Mouse (Mus musculus): Measurements from ENCODE around the gene Syngr2.
"Not testable (repeated sequence)": the region's sequence is repeated elsewhere in the genome, so short reads cannot be mapped to it uniquely, and the experiment has no call there.

The Syngr2 gene

GRCm38 (mm10) chr11:117806781-117807180, 2.7 kb upstream of the Syngr2 start:
- no peak for DNase-seq (ENCODE audit: inconsistent age in 2 of 2, low spot score in 1 of 2)

- peak; percentile 92 to 97 for DNase-seq (ENCODE audit: inconsistent age in 2 of 2, low spot score in 1 of 2)
Measured at GRCm38 (mm10) chr11:117810401-117811046, 1.1 kb downstream of the Syngr2 start.

- no peak for DNase-seq (ENCODE audit: inconsistent age in 2 of 2, low spot score in 1 of 2)
Measured at GRCm38 (mm10) chr11:117813867-117814266, 4.4 kb downstream of the Syngr2 start.

GRCm38 (mm10) chr11:117814704-117815366, 5.4 kb downstream of the Syngr2 start:
- no peak for DNase-seq (ENCODE audit: inconsistent age in 2 of 2, low spot score in 1 of 2)

GRCm38 (mm10) chr11:117815850-117816249, 6.4 kb downstream of the Syngr2 start:
- not testable (repeated sequence) for DNase-seq (ENCODE audit: inconsistent age in 2 of 2, low spot score in 1 of 2)

- no peak for DNase-seq (ENCODE audit: inconsistent age in 2 of 2, low spot score in 1 of 2)
Measured at GRCm38 (mm10) chr11:117816389-117816996, 7.0 kb downstream of the Syngr2 start.

GRCm38 (mm10) chr11:117819095-117819494, 9.6 kb downstream of the Syngr2 start:
- DNase-seq (ENCODE audit: inconsistent age in 2 of 2, low spot score in 1 of 2) = no peak

- no peak for DNase-seq (ENCODE audit: inconsistent age in 2 of 2, low spot score in 1 of 2)
Measured at GRCm38 (mm10) chr11:117820173-117820572, 10.7 kb downstream of the Syngr2 start.

GRCm38 (mm10) chr11:117821868-117822267, 12.4 kb downstream of the Syngr2 start:
- DNase-seq (ENCODE audit: inconsistent age in 2 of 2, low spot score in 1 of 2) = peak; percentile 49 to 82

- DNase-seq (ENCODE audit: inconsistent age in 2 of 2, low spot score in 1 of 2) = peak in 1 of 2 experiments; percentile 52
Measured at GRCm38 (mm10) chr11:117822728-117823241, 13.3 kb downstream of the Syngr2 start.

GRCm38 (mm10) chr11:117823411-117823810, 13.9 kb downstream of the Syngr2 start:
- no peak for DNase-seq (ENCODE audit: inconsistent age in 2 of 2, low spot score in 1 of 2)

- peak; percentile 83 to 94 for DNase-seq (ENCODE audit: inconsistent age in 2 of 2, low spot score in 1 of 2)
Measured at GRCm38 (mm10) chr11:117824060-117824969, 14.8 kb downstream of the Syngr2 start.

- DNase-seq (ENCODE audit: inconsistent age in 2 of 2, low spot score in 1 of 2) = peak; percentile 78 to 88
Measured at GRCm38 (mm10) chr11:117825333-117826101, 16.0 kb downstream of the Syngr2 start, which contains the start of the genes Afmid and Tk1. Afmid (plus strand) TSS chr11:117825924. Tk1 (minus strand) TSS chr11:117826092.

- no peak for DNase-seq (ENCODE audit: inconsistent age in 2 of 2, low spot score in 1 of 2)
Measured at GRCm38 (mm10) chr11:117826164-117826563, 16.7 kb downstream of the Syngr2 start.

- no peak for DNase-seq (ENCODE audit: inconsistent age in 2 of 2, low spot score in 1 of 2)
Measured at GRCm38 (mm10) chr11:117826916-117827315, 17.4 kb downstream of the Syngr2 start.

- no peak for DNase-seq (ENCODE audit: inconsistent age in 2 of 2, low spot score in 1 of 2)
Measured at GRCm38 (mm10) chr11:117827386-117827785, 17.9 kb downstream of the Syngr2 start.

- DNase-seq (ENCODE audit: inconsistent age in 2 of 2, low spot score in 1 of 2) = peak; percentile 46 to 58
Measured at GRCm38 (mm10) chr11:117828149-117828887, 18.9 kb downstream of the Syngr2 start.

GRCm38 (mm10) chr11:117828888-117829604, 19.6 kb downstream of the Syngr2 start:
- DNase-seq (ENCODE audit: inconsistent age in 2 of 2, low spot score in 1 of 2) = peak; percentile 41 to 78
